Mouse (Mus musculus) right cerebral cortex, postnatal 14 days (tissue): Measurements from ENCODE around the gene Gm20388.

Experiments used
- DNase-seq: peaks from one replicate; pipeline ENCODE4 v3.0.0; 2022

Gene Gm20388

DNA sequence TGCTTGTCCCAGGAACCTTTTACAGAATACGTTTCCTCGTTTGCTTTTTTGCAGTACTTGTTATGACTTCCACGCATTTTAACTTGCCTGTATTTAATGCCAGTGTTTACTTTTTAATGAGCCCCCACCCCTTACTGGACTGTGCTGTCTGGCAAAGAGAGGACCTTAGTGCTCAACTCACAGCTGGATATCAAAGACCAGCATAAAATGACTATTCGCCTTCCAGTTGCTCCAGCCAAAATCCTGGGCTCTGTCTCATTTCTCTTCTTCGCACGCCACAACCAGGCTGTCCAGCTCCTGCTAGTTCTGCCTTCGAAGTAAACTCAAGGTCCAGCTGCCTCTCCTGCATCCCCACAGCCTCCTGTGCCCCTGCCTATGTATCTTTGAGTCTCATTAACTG lies 932.4 kb downstream of the Gm20388 start:
- DNase-seq, result no peak

DNA sequence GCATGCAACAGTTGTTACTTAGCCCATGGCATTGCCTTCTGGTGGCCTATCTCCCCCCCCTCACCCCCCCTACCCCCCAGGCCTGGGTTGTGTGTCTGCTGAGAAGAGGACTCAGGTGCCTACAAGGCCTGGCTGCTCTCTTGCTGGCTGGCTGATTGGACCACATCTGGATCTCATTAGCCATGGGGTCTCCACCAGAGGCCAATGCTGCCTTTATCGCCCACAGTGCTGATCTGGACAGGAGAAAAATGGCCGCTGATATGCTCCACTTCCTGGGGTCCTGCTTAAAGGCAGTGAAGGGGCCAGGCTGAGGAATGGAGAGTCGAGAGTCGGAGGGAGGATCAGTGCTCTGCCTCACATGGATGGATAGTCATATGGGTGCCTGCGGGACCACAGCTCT lies 935.4 kb downstream of the Gm20388 start:
- no peak for DNase-seq

DNA sequence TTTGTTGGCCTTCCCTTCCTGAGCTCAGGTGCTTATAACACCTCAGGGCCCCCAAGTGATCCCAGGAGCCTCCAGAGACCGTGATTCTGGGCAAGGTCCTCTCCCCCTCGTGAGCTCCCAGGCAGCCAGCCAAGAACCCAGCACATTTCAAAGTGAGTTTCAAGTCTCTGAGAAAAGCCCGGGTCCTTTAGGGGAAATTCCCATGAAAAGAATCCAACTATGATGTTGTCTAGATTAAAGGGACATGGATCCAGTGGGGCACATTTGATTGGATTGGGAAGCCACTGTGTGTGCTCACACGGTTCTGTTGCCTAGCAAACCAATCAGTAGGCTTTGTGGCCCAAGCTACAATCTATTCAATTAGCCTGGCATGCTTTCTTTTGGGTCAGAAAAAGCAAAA lies 936.6 kb downstream of the Gm20388 start:
- DNase-seq, result no peak

DNA sequence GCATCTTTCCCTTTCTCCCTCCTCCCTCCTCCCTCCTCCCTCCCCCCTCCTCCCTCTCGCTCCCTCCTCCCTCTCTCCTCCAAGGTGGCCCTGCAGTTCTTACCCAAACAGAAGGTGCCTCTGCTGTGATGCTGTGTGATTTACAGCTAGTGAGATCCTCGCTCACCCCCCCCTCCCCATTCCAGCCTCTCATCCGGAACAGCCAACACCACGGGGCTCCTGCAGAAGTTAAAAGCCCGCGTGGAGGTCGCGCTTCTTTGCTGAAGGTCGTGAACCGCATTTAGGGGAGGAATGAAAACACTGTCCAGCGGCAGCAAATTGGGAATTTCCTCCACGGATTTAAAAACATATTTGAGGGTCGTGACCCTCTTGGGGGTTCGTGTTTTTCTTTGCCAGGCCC lies 937.1 kb downstream of the Gm20388 start:
- no peak for DNase-seq

DNA sequence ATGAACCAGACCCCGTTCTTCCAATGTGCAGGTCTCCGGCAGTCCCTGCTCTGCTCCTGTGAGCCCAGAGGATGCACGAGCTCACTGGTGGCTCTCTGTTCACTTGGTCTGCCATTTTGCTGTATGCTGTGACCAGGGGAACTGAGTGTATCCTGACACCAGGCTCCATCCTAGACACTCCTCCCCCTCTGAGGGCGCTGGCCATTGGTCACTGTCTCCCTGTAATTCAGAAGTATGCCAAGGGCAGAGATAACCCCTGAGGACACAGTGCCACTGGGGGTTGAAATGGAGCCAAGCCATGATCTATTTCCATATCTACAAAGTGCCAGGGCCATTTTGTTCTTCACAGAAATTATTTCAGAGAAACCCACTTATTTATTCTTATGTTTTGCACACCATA lies 937.8 kb downstream of the Gm20388 start:
- no peak for DNase-seq

DNA sequence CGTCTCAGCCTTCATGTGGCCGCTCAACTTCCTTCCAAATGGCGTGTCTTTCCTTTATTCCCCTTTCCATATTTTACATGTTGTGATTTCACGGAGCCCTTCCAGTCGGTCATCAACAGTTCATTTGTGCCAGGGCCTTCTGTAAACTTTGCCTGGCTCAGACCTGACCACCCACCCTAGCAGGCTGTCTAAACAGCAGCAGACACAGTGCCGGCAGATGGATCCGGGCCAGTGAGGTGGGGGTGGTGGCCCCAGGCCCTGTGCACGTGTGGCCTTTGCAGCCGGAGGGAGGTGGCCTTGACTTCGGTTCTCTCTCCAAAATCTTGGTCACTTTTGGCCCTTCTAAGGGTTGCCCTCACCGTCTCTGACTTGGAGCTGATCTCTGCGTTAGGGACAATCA lies 940.8 kb downstream of the Gm20388 start:
- no peak for DNase-seq

DNA sequence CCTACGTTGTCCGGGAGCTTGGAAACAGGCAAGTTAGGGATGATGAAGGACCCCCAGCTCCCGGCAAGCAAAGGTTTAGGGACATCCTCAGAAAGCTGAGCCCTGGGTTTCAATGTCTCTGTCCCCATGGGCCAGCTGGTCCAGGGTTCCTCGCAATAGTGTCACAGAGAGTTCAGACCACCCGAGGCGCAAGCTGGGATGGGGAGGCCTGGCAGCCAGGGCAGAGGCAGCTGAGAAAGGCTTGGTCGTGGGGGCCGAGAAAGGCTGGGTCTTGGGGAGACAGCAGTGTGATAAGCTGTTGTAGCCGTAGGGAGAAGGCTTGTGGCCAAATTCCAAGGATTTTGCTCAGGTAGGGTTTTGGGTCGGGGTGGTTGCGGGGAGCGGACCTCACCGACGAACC lies 949.2 kb downstream of the Gm20388 start:
- DNase-seq, result no peak

DNA sequence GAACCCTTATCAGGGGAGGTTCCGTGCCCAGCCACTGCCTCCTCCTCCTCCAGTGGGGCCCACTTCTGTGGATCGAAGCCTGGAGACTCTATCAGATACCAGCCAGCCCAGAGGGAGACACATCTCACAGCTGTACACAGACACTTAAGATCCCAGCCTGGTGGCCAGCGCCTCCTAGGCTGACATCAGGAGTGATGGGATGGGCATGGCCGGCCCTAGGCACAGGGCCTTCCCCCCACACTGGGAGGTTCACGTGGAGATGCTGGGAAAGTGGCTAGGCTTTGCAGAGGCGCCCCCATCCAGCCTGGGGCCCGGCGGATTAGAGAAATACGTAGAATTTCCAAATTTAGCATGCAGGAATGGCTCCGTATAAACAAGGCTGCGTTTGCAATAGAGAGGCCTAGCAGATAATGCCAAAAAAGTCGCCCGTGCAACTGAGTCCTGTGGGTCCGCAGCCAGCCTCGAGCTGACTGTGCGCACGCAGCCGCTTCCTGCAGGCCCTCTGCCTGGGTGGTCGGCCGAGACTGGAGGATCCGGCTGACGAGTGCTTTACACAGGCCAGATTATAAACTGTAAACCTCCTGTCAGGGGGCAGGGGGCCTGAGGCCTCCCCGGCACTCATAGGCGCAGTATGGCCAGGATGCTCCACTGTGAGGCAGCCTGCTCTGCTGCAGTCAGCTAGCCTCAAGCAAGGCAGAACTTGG lies 949.9 kb downstream of the Gm20388 start:
- no peak for DNase-seq

DNA sequence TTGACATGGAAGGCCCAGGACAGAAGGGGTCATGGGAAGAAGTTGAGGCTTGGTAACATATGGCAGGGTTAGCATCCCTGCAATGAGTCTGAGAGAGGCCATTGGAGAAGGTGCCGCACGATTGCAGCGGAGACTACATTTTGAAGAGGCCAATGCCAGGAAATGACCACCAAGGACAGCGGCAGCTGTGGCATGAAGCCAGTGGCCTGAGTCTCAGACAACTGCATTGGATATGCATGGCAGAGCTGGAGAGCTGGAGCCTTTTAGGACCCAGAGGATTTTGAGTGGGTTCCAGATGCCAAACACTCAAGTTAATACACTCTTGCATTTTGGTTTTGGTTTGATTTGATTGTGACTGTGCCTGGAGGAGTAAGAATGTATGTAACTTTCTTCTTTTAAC lies 953.0 kb downstream of the Gm20388 start:
- DNase-seq, result no peak

DNA sequence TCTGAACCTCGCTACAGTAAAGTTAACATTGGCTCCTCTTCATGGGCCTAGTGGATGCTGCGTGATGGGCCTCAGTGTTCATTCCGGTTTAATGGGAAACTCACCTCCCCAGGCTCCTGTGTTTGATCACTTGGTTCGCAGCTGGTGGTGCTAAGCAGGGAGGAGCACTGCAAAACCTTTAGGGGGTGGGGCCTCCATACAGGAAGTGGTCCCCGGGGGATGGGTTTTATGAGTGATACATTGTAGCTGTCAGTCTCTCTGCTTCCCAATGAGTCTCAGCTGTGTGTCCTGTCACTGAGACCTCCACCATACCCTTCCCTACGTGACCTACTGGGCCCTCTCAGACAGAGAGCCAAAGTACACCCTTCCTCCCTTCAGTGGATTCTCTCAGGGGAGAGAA lies 956.7 kb downstream of the Gm20388 start:
- no peak for DNase-seq

DNA sequence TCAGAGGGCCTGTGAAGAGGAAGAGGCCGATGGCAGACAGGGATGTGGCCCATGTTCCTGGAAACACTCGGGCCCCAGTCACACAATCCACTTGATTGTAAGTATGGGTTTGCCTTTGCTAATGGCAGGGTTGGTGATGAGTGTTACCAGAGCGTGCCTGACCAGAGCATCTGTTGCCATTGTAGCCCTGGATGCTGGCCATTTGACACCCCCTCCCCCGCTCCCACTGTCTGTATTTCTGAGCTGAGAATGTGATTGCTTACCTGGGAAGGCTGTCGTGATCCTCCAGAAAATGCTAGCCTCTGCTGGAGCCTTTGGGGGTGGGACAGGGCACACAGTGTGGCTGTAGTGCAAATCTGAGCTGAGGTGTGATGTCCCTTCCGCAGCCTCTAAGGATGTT lies 962.0 kb downstream of the Gm20388 start:
- DNase-seq, result no peak

DNA sequence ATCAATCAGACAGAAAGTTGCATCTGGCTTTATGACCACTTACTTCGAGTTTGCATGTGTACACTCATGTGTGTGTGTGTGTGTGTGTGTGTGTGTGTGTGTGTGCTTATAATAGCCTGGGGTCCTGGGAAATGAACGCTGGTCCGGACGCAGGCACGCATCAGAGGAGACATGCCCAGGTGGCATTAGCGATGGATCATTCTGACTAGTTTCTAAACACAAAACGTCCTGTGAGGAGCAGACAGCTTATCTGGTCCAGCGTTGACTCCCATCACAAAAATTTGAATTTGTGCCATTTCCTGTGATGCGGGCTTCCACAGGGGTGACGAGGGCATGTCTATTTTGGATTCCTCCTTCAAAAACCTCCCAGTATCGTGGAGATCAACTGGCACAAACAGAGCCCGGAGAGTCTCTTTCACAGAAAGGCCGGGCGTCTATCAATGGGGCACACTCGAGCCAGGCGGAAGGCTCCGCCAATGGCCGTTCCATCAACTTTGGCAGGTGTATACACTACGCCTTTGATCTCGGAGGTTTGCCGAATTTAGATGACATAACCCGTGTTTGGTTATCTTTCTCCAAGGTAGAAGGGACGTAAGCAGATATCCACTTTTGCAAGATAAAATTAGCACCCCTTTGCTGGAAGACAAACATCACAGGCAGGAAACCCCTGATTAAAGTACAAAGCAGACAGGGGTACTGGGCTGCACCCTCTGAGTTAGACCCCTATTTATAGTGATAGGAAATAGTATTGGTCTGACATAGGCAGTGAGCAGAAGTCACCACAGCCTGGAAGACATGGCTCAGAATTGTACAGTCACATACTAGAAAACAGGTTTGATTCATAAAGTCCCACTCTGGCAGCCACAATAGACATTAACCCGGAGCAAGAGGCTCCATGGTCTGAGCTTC lies 965.6 kb downstream of the Gm20388 start:
- DNase-seq, result no peak

DNA sequence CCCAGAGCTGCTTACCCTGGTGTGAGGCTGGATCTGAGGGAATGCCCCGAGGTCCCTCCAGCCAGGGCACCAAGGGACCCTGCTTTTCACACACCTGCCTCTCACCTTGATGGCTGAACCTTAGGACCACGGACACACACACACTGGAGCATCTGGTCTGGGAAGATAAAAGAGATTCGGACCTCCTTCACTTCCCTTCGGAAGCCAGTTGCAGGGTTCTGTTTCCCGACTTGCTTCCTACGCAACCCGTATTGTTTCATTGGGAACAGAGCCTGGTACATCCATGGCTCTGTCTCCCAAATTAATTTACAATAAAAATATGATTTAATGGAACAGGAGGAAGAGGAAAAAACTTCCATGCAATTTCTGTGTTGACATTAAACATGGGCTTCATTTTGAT lies 966.4 kb downstream of the Gm20388 start:
- DNase-seq, result no peak

DNA sequence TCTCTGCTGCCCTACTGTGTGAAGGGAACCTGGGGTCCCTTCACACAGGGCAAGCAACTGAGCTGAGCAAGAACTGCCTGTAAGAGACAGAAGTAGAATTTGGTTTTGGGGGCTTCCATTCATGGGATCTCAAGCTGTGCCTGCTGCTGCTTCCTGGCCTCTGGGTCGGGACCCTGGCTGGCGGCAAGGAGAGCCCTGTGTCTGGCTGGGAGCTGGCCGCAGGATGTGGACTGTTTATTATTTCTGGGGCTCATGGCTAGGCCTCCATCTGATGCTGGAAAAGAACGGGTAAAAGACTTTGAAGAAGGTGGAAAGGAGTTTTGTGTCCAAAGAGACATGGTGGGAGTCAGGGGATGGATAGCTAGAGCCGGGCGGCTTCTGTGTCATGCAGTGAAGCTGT lies 969.3 kb downstream of the Gm20388 start:
- DNase-seq, result no peak

DNA sequence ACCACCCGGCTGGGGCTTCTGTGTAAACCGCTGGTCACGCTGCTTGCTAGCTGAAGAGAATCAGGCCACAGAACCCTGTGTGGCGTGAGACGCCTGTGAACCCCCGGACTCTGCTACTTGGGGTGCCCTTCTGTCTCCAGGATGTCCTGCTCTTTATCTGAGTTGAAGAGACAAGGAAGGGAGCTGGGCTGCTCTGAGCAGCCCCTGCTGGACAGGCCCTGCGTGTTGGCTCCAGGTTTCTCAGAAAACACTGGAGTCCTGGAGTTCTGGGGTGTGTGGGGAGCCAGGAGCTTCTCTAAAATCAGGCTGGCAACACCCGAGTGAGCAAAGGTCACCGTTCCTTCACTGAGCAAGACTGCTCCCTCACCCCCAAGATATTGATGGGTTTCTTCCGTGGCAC lies 971.0 kb downstream of the Gm20388 start:
- DNase-seq, result no peak

DNA sequence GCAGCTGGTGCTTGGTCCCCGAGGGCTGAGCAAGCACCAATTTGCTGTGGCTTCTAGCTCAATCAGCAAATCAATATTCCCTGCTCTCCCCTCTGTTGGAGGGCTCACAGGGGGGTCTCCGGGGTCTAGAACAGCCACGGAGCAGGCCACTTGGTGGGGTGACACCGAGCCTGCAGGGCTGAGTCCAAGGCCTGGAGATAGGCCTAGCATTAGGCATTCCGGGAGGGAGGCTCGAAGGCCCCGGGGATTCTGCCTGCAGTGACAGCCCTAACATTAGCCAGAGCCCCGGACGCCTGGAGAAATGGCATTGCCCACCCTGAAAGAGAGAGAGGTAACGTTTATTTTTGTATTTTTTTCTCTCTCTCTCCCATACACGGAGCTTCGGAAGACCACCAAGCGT lies 972.0 kb downstream of the Gm20388 start:
- DNase-seq, result no peak

DNA sequence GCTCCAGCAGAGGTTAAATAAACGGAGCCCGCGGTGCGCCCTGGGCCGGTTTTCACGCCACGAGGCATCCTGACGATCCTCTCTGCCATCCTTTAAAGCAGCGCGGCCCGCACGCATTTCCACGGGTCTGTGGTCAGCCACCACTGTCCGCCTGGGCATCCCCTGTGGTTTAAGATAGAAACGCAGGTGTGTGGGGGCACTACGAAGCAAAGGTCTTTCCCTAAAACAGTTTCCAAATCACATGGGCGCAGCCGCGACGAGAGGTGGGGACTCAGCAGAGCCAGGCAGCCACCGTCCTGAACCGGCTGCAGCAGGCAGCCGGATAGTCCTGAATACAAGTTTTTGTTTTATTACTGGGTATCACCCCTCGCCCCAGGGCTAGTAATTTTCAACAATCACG lies 972.7 kb downstream of the Gm20388 start:
- DNase-seq, result no peak

DNA sequence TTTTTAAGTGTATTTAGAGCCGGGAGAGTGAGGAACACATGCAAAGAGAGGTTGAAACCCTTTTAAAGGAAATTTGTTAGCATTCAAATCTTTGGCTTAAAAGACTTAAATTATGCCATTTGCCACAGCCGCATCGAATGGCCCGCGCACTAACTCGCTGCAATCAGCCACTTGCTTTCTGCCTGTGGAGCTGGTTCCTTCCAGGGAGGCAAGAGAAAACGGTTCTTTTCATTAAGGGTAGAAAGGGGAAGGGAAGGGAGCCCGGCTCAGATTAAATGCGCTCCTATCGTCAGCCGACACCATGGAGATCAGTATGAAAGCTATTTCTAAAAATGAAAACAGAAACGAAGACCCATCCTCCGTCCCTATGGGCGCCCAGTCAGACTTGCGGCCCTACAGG lies 973.2 kb downstream of the Gm20388 start:
- DNase-seq, result no peak

DNA sequence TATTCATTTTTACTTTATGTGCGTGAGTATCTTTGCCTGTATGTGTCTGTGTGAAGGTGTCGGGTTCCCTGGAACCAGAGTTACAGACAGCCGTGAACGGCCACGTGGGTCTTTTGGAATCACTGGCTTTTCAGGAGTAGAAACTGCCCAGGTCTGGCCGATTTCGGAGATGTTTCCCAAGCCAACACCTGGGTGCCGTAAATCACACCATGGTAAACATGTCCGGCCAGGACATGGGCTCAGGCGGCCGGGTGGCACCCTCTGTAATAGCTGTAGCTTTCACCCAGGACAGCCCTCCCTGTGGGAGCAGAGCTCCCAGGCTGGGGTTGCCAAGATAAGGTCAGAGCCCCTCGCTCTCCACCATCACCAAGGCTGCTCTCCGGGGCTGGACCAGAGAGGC lies 974.2 kb downstream of the Gm20388 start:
- DNase-seq, result no peak

DNA sequence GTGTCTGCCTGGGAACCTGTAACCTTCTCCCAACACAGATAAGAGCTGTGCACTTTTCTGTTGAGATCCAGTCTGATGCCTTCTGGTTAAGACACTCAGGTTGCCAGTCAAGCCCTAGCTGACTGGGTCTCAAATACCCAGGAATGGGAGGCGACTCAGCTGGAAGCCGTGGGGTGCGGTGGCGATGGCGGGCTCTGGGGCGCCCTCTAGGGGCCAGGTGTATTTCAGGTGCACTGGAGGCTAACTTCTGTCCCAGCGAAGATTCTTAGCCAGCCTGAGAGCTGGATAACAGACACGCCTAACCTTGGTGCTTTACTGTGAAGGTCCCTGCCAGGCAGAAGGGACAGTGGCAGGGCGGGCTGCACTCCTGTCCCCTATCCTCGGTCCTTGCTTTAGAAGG lies 976.6 kb downstream of the Gm20388 start:
- no peak for DNase-seq

DNA sequence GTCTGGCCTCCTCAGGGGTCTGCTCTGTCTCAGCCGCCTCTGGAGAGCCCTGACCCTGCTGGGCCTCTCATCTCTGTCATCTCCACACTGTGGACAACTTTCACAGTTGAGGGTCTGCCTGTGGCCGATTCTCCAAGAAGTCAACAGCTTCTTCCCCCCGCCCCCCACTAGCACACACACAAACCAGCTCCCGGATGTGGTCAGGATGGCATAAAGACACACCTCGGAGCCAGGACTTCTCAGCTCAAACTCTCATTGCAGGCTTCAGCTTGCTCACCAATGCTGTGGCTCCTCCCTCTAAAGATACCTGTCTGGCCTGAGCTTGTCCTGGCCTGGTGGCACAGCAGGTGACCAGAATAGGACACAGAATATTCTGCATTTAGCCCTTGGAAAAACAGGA lies 977.4 kb downstream of the Gm20388 start:
- DNase-seq, result no peak

DNA sequence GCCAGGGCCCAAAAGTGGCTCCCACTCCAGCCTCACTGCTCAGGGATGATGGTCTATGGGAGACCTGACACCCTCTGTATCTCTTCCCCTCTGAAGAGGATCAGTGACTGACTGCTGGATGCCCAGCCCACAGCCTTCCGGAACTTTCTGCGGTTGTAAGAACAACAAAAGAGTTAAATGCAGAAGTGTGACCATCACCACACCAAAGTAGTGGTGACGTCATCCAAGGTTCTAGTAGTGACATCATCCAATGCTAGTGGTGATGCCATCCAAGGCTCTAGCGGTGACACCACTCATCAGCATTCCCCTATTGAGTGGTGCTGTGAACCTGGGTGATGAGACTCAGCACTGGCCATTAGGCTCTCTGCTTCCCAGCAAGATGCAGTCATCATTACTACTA lies 978.5 kb downstream of the Gm20388 start:
- DNase-seq, result no peak

DNA sequence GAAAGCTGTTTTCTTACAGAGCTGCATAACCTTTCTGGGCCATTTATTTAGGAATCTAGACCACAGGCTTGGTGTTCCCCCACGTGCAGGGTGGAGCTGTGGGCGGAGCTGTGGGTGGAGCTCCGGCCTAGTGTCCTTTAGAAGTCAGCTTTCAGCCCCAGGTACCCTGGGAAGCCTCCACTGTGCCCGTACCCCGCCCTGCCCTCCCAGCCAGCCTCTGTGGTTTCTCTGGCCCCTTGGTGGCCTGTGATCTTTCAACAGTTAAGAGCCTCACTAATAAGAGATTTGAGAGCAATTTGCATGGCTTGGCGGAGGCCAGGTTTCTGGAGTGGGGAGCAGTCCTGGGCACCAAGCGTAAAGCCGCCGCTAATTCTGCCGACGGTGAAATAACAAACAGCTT lies 979.4 kb downstream of the Gm20388 start:
- no peak for DNase-seq

DNA sequence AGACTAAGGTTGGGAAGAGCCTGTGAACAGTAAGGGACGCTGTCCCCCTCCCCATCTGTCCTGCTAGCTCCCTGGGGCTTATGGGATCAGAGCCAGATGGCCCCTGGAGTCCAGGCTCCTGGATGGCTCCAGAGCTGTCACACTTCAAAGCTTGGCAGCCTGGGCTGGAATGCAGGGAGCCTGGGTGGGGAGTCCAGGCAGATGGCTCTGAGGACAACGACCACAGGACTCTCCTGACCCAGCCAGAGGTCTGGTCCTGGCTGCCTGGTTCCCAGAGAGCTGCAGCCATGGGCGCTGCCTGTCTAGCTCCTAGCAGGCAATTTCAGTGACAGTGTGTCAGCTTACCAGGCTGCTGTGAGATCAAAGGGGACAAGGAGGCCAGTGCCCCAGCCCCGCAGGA lies 984.4 kb downstream of the Gm20388 start:
- DNase-seq, result no peak

DNA sequence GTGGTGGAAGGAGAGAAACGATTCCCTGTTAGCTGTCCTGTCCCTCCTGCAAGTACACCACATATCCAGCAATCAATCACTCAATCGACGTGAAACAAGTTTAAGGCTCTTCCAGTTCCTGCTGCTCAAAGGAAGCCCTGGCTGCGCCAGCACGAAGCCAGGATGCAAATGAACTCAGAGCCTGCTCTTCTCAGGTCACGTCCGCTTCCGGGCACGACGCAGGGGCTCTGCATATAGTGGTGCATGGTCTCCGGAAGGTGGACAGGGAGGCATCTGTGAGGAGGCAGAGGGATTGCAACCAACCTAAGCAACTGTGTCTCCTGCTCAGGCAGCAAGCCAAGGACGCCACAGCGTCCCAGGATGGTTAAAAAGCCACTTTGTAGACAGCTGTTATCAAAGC lies 985.0 kb downstream of the Gm20388 start:
- DNase-seq, result no peak
